Mouse (Mus musculus): ENCODE data around the gene Cyb561d2. TPM values are rescaled to one million over a fixed set of nuclear protein-coding genes. Genes with fewer than 3 reads are reported as not detected.
"Not testable (repeated sequence)": the region's sequence is repeated elsewhere in the genome, so short reads cannot be mapped to it uniquely, and the experiment has no call there.

The Cyb561d2 gene
- polyA plus RNA-seq, 1 experiment from 2014 or later, result 14.3 TPM

DNA sequence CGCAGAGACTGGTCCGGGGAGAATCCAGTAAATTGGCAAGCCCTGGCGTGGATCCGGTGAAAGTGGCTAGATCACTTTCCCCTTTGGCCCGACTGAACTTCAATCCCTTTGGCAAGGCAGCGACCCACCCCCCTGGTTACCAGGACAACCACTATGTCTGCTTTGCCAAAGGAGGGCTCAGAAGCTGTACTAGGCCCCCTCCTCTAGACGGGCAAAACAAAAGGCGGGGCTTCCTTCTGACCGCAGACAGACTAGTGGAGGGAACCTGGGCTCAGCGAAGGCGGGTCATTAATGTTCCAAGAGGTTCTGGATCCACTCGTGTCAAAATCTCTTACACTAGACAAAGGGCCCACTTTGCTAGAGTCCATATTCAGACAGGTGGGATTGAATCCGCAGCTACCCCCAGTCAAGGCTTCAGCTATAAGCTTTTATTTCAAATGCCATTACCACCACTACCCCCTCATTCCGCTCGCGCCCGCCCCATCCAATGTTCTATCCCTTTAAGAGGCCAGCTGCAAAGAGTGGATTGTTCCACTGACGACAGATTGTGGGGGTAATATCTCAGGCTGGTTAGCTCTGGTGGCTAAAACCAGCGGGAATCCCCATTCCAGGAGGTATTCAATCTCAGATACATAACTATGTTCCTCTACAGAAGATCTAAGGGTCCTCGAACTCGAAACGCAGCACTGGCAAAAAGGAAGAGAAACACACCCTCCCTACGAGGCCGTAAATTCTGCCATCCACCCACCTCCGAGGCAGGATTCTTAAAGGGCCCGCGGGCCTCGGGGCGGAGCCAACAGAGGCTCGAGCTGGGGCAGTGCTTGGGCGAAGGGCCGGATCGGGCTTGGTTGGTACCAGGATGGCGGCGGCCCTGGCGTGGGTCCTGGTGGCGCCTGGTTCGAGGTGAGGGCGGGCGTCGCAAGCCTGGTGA lies 26.6 kb upstream of the Cyb561d2 start:
- ATAC-seq (replicated peaks; ENCODE audit: insufficient number of reproducible peaks, low FRiP score, low TSS enrichment, low read depth), result peak; percentile 83
- no peaks in the 10 kb centered on the region for H3K27me3 ChIP-seq (ENCODE audit: control insufficient read depth, insufficient read depth, low read length)
- DNase-seq (ENCODE audit: low spot score), result peak; percentile 94
- 0 out of 2 replicates have a peak, but pooled peaks cover 6% of the 10 kb centered on the region for H3K4me1 ChIP-seq (ENCODE audit: control insufficient read depth, insufficient read depth, low read length)
- H3K9ac ChIP-seq (replicated peaks; ENCODE audit: low read length), result peak overlapping the region; percentile 87
- H3K4me2 ChIP-seq (ENCODE audit: low read depth, low read length), result peak overlapping the region; percentile 51
- H3K27ac ChIP-seq (replicated peaks; ENCODE audit: low read depth, low read length), result peak overlapping the region; percentile 66; the same call in 1 of the 2 replicates
- no peaks in the 10 kb centered on the region for H3K9me3 ChIP-seq (replicated peaks; ENCODE audit: control insufficient read depth, low read length)
- H3K36me3 ChIP-seq (replicated peaks; ENCODE audit: control insufficient read depth, insufficient read depth, low read depth, low read length), result peaks cover 5% of the 10 kb centered on the region
- WGBS, result 0% methylated on average over 41 of the region's 41 CpGs
- H3K4me3 ChIP-seq (ENCODE audit: low read depth, low read length), result peak overlapping the region; percentile 86

DNA sequence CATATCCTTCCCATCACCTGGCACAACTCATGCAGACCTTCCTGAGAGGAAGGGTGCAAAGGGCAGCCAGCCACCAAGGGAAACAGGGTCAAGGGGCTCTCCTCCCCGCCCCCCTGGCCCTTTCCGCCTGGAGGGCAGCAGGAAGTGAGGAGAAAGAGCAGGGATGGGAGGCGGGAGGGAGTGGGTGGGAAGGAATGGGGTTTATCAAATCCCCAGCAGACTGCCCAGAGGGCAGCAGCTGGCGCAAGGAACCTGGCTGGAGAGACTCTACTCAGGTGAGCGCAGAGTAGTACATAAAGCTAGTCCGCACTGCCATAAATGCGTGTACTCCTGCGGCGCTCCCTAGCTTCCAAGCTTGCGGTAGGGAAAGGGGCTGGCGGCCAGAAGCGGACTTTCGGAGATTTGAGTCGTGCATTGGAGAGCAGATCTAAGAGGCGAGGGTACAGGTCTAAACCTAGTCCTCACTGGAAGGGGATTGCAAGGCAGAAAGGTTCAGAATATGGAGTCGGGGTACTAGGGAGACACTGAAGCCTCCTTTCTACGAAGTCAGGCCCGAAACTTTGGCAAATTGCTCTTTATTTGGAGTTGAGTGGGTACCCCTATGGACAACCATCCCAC lies 25.8 kb upstream of the Cyb561d2 start, which contains the start of gene Hyal2:
Gene Hyal2, plus strand, starts transcription at position 244 of the 618 bp plus-strand sequence.
- Histone ChIP-seq H3K4me1 (ENCODE audit: control insufficient read depth, insufficient read depth, low read length) (0 out of 2 replicates have a peak, but pooled peaks cover 6% of the 10 kb centered on the region), H3K27me3 (ENCODE audit: control insufficient read depth, insufficient read depth, low read length) (no peaks in the 10 kb centered on the region), H3K9ac (replicated peaks; ENCODE audit: low read length) (peak within 1 kb of the TSS; percentile 87), H3K4me2 (ENCODE audit: low read depth, low read length) (peak within 1 kb of the TSS; percentile 51), H3K36me3 (replicated peaks; ENCODE audit: control insufficient read depth, insufficient read depth, low read depth, low read length) (peaks cover 5% of the 10 kb centered on the region), H3K27ac (replicated peaks; ENCODE audit: low read depth, low read length) (peak within 1 kb of the TSS; percentile 66), H3K4me3 (ENCODE audit: low read depth, low read length) (peak within 1 kb of the TSS; percentile 86), H3K9me3 (replicated peaks; ENCODE audit: control insufficient read depth, low read length) (no peaks in the 10 kb centered on the region)
- DNase-seq (ENCODE audit: low spot score) (no peak), ATAC-seq (replicated peaks; ENCODE audit: insufficient number of reproducible peaks, low FRiP score, low TSS enrichment, low read depth) (no peak)
- WGBS, result 4% methylated on average over 18 of the region's 18 CpGs

DNA sequence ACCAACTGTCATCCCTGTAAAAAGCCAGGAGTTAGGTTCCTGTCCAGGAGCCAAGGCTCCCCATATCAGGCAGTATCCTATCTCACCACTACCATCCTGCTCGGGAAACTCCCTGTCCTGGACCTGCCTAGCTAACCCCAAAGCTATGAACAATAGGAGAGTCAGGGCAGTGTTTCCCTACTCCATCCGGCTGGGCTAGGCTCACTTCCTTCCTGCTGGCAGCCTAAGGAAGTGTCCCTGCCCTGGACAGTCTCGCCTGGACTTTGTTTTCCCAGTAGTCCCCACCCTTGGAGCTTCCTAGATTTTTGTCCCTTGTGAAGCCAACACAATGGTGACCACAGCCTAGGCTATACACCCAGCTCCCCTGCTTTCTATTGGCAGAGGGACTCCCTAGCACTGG lies 24.9 kb upstream of the Cyb561d2 start:
- Histone ChIP-seq H3K9ac (replicated peaks; ENCODE audit: low read length) (no peak overlapping the region), H3K4me1 (ENCODE audit: control insufficient read depth, insufficient read depth, low read length) (0 out of 2 replicates have a peak, but pooled peaks cover 6% of the 10 kb centered on the region), H3K9me3 (replicated peaks; ENCODE audit: control insufficient read depth, low read length) (no peaks in the 10 kb centered on the region), H3K27ac (replicated peaks; ENCODE audit: low read depth, low read length) (peak overlapping the region; percentile 36; the same call in 1 of the 2 replicates), H3K4me2 (ENCODE audit: low read depth, low read length) (peak overlapping the region; percentile 51; the same call in 1 of the 2 replicates), H3K36me3 (replicated peaks; ENCODE audit: control insufficient read depth, insufficient read depth, low read depth, low read length) (peaks cover under 1% of the 10 kb centered on the region), H3K27me3 (ENCODE audit: control insufficient read depth, insufficient read depth, low read length) (no peaks in the 10 kb centered on the region), H3K4me3 (ENCODE audit: low read depth, low read length) (no peak overlapping the region)
- DNase-seq (ENCODE audit: low spot score) (no peak), ATAC-seq (replicated peaks; ENCODE audit: insufficient number of reproducible peaks, low FRiP score, low TSS enrichment, low read depth) (no peak)
- 41% methylated on average over 3 of the region's 3 CpGs for WGBS

DNA sequence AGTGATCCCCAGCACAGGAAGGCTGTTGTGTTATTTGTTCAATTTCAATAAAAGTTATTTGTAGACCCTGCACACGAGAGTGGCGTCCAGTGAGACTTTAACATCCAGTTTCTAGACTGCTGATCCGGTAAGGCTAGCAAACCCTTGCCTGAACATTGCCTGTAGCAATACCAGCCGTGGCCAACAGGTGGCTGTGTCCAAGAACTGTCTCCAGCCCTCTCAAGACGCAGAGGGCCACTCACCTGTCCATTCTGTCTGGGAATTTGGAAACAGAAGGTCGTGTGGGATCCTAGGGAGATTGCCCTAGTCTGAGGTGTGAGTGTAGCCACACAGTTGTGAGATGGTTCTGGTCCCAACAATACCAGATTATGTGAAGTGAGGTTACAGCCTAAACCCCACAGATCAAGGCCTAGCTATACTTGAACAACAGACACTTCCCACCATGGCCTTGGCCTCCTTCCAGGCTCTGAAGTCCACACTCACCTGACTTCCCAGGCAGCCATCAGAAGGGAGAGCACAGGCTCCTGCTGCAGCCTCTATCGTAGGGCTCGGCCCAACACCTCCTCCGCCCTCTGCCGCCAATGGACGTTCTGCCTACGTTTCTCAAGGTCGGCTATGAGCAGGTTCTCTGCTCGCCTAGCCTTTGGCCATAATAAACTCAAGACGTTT lies 24.2 kb upstream of the Cyb561d2 start:
- H3K4me2 ChIP-seq (ENCODE audit: low read depth, low read length), result no peak overlapping the region
- no peak overlapping the region for H3K9ac ChIP-seq (replicated peaks; ENCODE audit: low read length)
- ATAC-seq (replicated peaks; ENCODE audit: insufficient number of reproducible peaks, low FRiP score, low TSS enrichment, low read depth) (no peak), DNase-seq (ENCODE audit: low spot score) (peak; percentile 82)
- H3K27ac ChIP-seq (replicated peaks; ENCODE audit: low read depth, low read length), result peak overlapping the region; percentile 23; the same call in 1 of the 2 replicates
- H3K4me3 ChIP-seq (ENCODE audit: low read depth, low read length), result no peak overlapping the region
- peaks cover 7% of the 10 kb centered on the region for H3K36me3 ChIP-seq (replicated peaks; ENCODE audit: control insufficient read depth, insufficient read depth, low read depth, low read length)
- H3K4me1 ChIP-seq (ENCODE audit: control insufficient read depth, insufficient read depth, low read length), result 0 out of 2 replicates have a peak, but pooled peaks cover 6% of the 10 kb centered on the region
- H3K9me3 ChIP-seq (replicated peaks; ENCODE audit: control insufficient read depth, low read length), result no peaks in the 10 kb centered on the region
- 62% methylated on average over 15 of the region's 15 CpGs for WGBS
- H3K27me3 ChIP-seq (ENCODE audit: control insufficient read depth, insufficient read depth, low read length), result no peaks in the 10 kb centered on the region

DNA sequence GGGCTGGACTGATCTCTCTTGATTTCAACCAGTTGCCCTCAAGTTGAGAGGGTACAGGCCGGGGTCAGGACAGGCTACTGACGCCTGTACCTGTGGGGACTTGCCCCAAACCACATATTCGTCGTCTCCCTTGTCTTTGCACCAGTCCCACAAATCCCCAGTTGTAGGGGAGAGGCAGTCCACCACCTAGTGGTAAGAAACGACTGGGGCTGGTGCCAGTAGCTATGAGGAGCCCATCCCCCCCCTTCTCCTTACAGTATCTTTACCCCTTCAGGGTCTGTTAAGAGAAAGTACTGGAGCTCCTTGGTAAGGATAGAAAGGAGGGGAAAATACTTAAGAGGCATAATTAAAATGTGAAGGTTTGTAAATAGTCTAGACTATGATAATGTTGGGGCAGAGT lies 23.6 kb upstream of the Cyb561d2 start:
- H3K4me3 ChIP-seq (ENCODE audit: low read depth, low read length); DNase-seq (ENCODE audit: low spot score); H3K4me1 ChIP-seq (ENCODE audit: control insufficient read depth, insufficient read depth, low read length); H3K27me3 ChIP-seq (ENCODE audit: control insufficient read depth, insufficient read depth, low read length); ATAC-seq (replicated peaks; ENCODE audit: insufficient number of reproducible peaks, low FRiP score, low TSS enrichment, low read depth); H3K27ac ChIP-seq (replicated peaks; ENCODE audit: low read depth, low read length); H3K36me3 ChIP-seq (replicated peaks; ENCODE audit: control insufficient read depth, insufficient read depth, low read depth, low read length); H3K9me3 ChIP-seq (replicated peaks; ENCODE audit: control insufficient read depth, low read length); H3K9ac ChIP-seq (replicated peaks; ENCODE audit: low read length); H3K4me2 ChIP-seq (ENCODE audit: low read depth, low read length): not testable (repeated sequence)
- WGBS, result 50% methylated on average over 5 of the region's 5 CpGs

DNA sequence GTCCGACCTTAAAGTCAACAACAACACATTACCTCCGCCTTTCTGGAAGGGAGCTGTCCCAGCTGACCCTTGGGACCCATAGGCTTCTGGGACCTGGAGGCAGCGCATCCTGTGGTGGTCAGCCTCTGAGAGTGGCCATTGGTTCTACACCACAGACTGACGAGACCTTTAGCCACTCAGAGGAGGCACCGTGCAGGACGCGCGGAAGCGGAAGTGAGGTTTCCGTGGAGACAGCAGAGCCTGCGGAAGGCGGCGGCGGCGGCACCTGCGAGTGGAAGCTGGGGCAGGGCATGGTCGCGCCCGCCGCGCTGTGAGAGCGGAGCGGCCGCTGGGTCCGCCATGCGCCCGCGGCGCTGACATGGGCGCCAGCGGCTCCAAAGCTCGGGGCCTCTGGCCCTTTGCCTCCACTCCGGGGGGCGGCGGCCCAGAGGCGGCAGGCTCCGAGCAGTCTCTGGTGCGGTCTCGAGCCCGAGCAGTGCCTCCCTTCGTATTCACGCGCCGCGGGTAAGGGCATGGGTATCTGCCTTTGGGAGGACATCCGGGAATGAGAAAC lies 21.1 kb upstream of the Cyb561d2 start, which contains the start of gene Tusc2:
Gene Tusc2, plus strand, starts transcription at position 227 of the 553 bp plus-strand sequence.
- Histone ChIP-seq H3K27me3 (ENCODE audit: control insufficient read depth, insufficient read depth, low read length) (no peaks in the 10 kb centered on the region), H3K4me1 (ENCODE audit: control insufficient read depth, insufficient read depth, low read length) (0 out of 2 replicates have a peak, but pooled peaks cover 3% of the 10 kb centered on the region), H3K9ac (replicated peaks; ENCODE audit: low read length) (peak within 1 kb of the TSS; percentile 72), H3K27ac (replicated peaks; ENCODE audit: low read depth, low read length) (no peak within 1 kb of the TSS), H3K4me2 (ENCODE audit: low read depth, low read length) (peak within 1 kb of the TSS; percentile 74), H3K9me3 (replicated peaks; ENCODE audit: control insufficient read depth, low read length) (no peaks in the 10 kb centered on the region), H3K4me3 (ENCODE audit: low read depth, low read length) (peak within 1 kb of the TSS; percentile 93), H3K36me3 (replicated peaks; ENCODE audit: control insufficient read depth, insufficient read depth, low read depth, low read length) (peaks cover 12% of the 10 kb centered on the region)
- DNase-seq (ENCODE audit: low spot score), result peak; percentile 94
- under 1% methylated on average over 45 of the region's 46 CpGs for WGBS
- ATAC-seq (replicated peaks; ENCODE audit: insufficient number of reproducible peaks, low FRiP score, low TSS enrichment, low read depth), result peak; percentile 91

DNA sequence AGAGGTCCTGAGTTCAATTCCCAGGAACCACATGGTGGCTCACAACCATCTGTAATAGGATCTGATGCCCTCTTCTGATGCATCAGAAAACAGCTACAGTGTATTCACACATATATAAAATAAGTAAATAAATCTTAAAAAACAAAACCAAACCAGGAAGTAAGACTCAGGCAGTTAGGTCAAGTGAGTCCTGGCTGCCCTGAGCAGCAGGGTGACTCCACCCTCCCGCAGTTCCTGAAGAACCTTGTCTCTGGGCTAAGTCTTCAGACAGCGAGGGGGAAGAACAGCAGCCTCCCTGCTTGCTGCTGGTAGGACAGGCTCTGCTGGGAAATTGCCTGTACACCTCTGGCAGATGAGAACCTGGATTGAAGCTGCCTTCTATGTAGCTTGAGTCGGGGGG lies 14.4 kb upstream of the Cyb561d2 start:
- DNase-seq (ENCODE audit: low spot score), result no peak
- Histone ChIP-seq H3K36me3 (replicated peaks; ENCODE audit: control insufficient read depth, insufficient read depth, low read depth, low read length) (peaks cover 8% of the 10 kb centered on the region), H3K27me3 (ENCODE audit: control insufficient read depth, insufficient read depth, low read length) (no peaks in the 10 kb centered on the region; the same call in 1 of the 2 replicates), H3K9ac (replicated peaks; ENCODE audit: low read length) (no peak overlapping the region), H3K4me1 (ENCODE audit: control insufficient read depth, insufficient read depth, low read length) (no peaks in the 10 kb centered on the region; the same call in none of the 2 replicates), H3K27ac (replicated peaks; ENCODE audit: low read depth, low read length) (no peak overlapping the region), H3K4me3 (ENCODE audit: low read depth, low read length) (no peak overlapping the region; the same call in 1 of the 2 replicates), H3K4me2 (ENCODE audit: low read depth, low read length) (peak overlapping the region; percentile 91), H3K9me3 (replicated peaks; ENCODE audit: control insufficient read depth, low read length) (no peaks in the 10 kb centered on the region)
- WGBS, result 73% methylated on average over 3 of the region's 3 CpGs
- ATAC-seq (replicated peaks; ENCODE audit: insufficient number of reproducible peaks, low FRiP score, low TSS enrichment, low read depth), result no peak

Data from embryonic facial prominence, embryonic 11.5 days (tissue).